Mouse (Mus musculus) embryonic facial prominence, embryonic 14.5 days (tissue): Measurements from ENCODE around the gene Spata46. TPM values are rescaled to one million over a fixed set of nuclear protein-coding genes. Genes with fewer than 3 reads are reported as not detected.
A peak's percentile ranks its signal among the peaks of the same experiment; 100 is the strongest.

ENCODE experiments used
- ATAC-seq: fragments of 200-750 bp; cut with Nextera tagmentation; 2 replicates; pipeline ENCODE4 v1.8.0; 2017; ENCODE audit warnings: low read depth, moderate number of reproducible peaks, moderate TSS enrichment
- DNase-seq: peaks from one replicate; pipeline ENCODE4 v3.0.0-alpha.2; 2015; ENCODE audit warnings: low spot score
- H3K27ac ChIP-seq: fragments of 300-500 bp; sonication (generic); replicated peaks from 2 replicates; pipeline ENCODE4 v1.5.1; 2014; ENCODE audit warnings: low read depth, mild to moderate bottlenecking, low read length, moderate library complexity
- H3K27me3 ChIP-seq: fragments of 300-500 bp; sonication (generic); replicated peaks from 2 replicates; pipeline ENCODE4 v1.6.1; 2014; ENCODE audit warnings: low read length; ENCODE audit not compliant: control insufficient read depth, insufficient read depth
- H3K36me3 ChIP-seq: fragments of 300-500 bp; sonication (generic); 2 replicates; pipeline ENCODE4 v1.6.1; 2014; ENCODE audit warnings: low read length, mixed read lengths; ENCODE audit not compliant: control insufficient read depth, insufficient read depth
- H3K4me1 ChIP-seq: fragments of 300-500 bp; sonication (generic); 2 replicates; pipeline ENCODE4 v1.6.1; 2014; ENCODE audit warnings: antibody characterized with exemption, low read length; ENCODE audit not compliant: control insufficient read depth, insufficient read depth
- H3K4me2 ChIP-seq: fragments of 300-500 bp; sonication (generic); 2 replicates; pipeline ENCODE4 v1.6.1; 2014; ENCODE audit warnings: low read depth, mild to moderate bottlenecking, low read length, moderate library complexity, mixed read lengths
- H3K4me3 ChIP-seq: fragments of 300-500 bp; sonication (generic); 2 replicates; pipeline ENCODE4 v1.5.1; 2014; ENCODE audit warnings: low read depth, mild to moderate bottlenecking, low read length
- H3K9ac ChIP-seq: fragments of 300-500 bp; sonication (generic); 2 replicates; pipeline ENCODE4 v1.6.1; 2014; ENCODE audit warnings: low read depth, mild to moderate bottlenecking, low read length, moderate library complexity, mixed read lengths
- H3K9me3 ChIP-seq: fragments of 300-500 bp; sonication (generic); 2 replicates; pipeline ENCODE4 v1.6.1; 2016; ENCODE audit warnings: low read length; ENCODE audit not compliant: control insufficient read depth
- WGBS: fragments of 180-500 bp; shearing (Covaris S2); extraction: QIAGEN DNeasy Blood & Tissue Kit; methylation state at CpG from one replicate; pipeline ENCODE4 v1.1.7; 2014; 5-methylcytosine and 5-hydroxymethylcytosine counted together
- polyA plus RNA-seq: library from polyadenylated mRNA; unstranded; fragments of >200 nt; fragmentation: Nextera tagmentation; extraction: Ambion mirVana; gene quantifications from 2 replicates; pipeline ENCODE4 v1.2.1, GENCODE M21; 2014

Gene Spata46
- polyA plus RNA-seq, 1 experiment from 2014 or later = 0.24 TPM

GRCm38 (mm10) chr1:170323001-170323400 is 14.4 kb downstream of the Spata46 start:
- Histone ChIP-seq H3K4me2 (no peak overlapping the region), H3K27ac (no peak overlapping the region), H3K27me3 (no peaks in the 10 kb centered on the region), H3K4me3 (no peak overlapping the region), H3K4me1 (no peaks in the 10 kb centered on the region), H3K9ac (no peak overlapping the region), H3K9me3 (no peaks in the 10 kb centered on the region), H3K36me3 (peaks cover 7% of the 10 kb centered on the region; the same call in 1 of the 2 replicates)
- DNase-seq = no peak
- WGBS = 89% methylated on average over 10 of the region's 10 CpGs
- ATAC-seq = no peak

DNA sequence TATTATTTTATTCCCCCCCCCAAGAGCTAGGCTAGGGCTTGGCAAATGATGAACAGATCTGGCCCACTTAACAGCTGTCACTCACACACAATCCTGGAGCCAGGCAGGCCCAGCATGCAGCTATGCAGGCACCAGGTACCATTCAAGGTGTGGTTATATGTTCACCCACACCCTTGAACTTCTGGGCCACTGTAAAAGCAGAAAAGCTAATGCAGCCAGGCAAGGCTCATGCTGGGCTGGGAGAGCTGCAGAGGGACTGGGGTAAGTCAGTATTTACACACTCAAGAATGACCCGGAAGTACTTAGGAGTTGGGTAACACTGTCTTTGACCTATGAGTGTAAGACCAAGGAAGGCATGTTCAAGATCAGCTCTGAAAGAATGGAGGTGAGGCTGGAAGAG is 15.7 kb downstream of the Spata46 start:
- H3K9me3 ChIP-seq = no peaks in the 10 kb centered on the region
- H3K36me3 ChIP-seq = peaks cover 2% of the 10 kb centered on the region; the same call in 1 of the 2 replicates
- no peak overlapping the region for H3K27ac ChIP-seq
- H3K27me3 ChIP-seq = no peaks in the 10 kb centered on the region
- no peak overlapping the region for H3K4me2 ChIP-seq
- ATAC-seq (no peak), DNase-seq (no peak)
- H3K4me3 ChIP-seq = no peak overlapping the region
- H3K4me1 ChIP-seq = no peaks in the 10 kb centered on the region
- no peak overlapping the region for H3K9ac ChIP-seq
- 84% methylated on average over 1 of the region's 1 CpGs for WGBS

GRCm38 (mm10) chr1:170325277-170325676 is 16.7 kb downstream of the Spata46 start:
- 97% methylated on average over 4 of the region's 4 CpGs for WGBS
- no peak overlapping the region for H3K4me3 ChIP-seq
- DNase-seq (no peak), ATAC-seq (no peak)
- H3K9me3 ChIP-seq = no peaks in the 10 kb centered on the region
- H3K27ac ChIP-seq = no peak overlapping the region
- H3K9ac ChIP-seq = no peak overlapping the region
- no peaks in the 10 kb centered on the region for H3K4me1 ChIP-seq
- H3K4me2 ChIP-seq = no peak overlapping the region
- no peaks in the 10 kb centered on the region for H3K27me3 ChIP-seq
- H3K36me3 ChIP-seq = no peaks in the 10 kb centered on the region

GRCm38 (mm10) chr1:170331926-170332325 is 23.3 kb downstream of the Spata46 start:
- no peak overlapping the region for H3K9ac ChIP-seq
- ATAC-seq (no peak), DNase-seq (no peak)
- WGBS = 63% methylated on average over 6 of the region's 6 CpGs
- H3K4me2 ChIP-seq = no peak overlapping the region
- no peak overlapping the region for H3K27ac ChIP-seq
- H3K27me3 ChIP-seq = no peaks in the 10 kb centered on the region
- no peak overlapping the region for H3K4me3 ChIP-seq
- H3K4me1 ChIP-seq = no peaks in the 10 kb centered on the region
- no peaks in the 10 kb centered on the region for H3K36me3 ChIP-seq
- H3K9me3 ChIP-seq = no peaks in the 10 kb centered on the region

DNA sequence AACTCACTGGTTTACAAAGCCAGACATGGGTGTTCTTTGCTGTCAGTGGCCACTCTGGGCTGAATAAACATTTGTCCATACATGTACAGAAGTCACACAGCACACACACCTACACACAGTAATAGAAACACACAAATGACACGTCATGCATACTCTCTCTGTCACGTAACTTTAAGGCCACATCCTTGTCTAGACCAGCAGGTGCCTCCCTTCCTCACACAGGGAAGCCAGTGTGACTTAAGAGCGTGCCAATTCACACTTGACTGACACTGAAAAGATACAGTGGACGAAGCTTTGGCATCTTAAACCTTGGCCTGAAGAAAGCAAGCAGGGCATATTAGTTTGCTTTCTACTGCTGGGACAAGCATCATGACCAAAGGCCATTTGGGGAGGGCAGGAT is 24.2 kb downstream of the Spata46 start:
- Histone ChIP-seq H3K4me3 (no peak overlapping the region), H3K9ac (no peak overlapping the region), H3K9me3 (no peaks in the 10 kb centered on the region), H3K36me3 (no peaks in the 10 kb centered on the region), H3K27ac (no peak overlapping the region), H3K4me2 (no peak overlapping the region), H3K4me1 (no peaks in the 10 kb centered on the region), H3K27me3 (no peaks in the 10 kb centered on the region)
- WGBS = 88% methylated on average over 4 of the region's 4 CpGs
- ATAC-seq = no peak
- DNase-seq = no peak

DNA sequence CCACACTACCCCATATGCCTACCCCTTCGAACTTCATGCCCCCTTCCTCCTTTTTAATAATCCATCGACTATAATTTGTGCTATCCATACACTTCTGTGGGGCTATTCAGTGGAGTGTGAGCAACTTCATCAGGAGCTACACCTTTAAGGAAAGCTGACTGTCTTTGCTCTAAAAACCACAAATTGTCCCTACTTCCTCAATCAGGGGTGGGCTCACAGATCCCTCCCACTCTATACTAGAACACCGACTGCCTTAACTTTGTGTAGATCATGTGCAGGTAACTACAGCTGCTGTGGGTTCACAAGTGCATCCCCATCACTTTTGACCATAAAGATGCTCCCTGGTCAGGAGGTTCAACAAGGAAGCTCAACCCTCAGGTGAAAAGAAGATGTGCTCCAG is 31.3 kb downstream of the Spata46 start:
- no peak overlapping the region for H3K4me2 ChIP-seq
- DNase-seq (no peak), ATAC-seq (no peak)
- H3K9ac ChIP-seq = no peak overlapping the region
- H3K27ac ChIP-seq = no peak overlapping the region
- WGBS = 83% methylated on average over 3 of the region's 3 CpGs
- no peaks in the 10 kb centered on the region for H3K27me3 ChIP-seq
- no peak overlapping the region for H3K4me3 ChIP-seq
- H3K4me1 ChIP-seq = no peaks in the 10 kb centered on the region
- no peaks in the 10 kb centered on the region for H3K9me3 ChIP-seq
- H3K36me3 ChIP-seq = no peaks in the 10 kb centered on the region

DNA sequence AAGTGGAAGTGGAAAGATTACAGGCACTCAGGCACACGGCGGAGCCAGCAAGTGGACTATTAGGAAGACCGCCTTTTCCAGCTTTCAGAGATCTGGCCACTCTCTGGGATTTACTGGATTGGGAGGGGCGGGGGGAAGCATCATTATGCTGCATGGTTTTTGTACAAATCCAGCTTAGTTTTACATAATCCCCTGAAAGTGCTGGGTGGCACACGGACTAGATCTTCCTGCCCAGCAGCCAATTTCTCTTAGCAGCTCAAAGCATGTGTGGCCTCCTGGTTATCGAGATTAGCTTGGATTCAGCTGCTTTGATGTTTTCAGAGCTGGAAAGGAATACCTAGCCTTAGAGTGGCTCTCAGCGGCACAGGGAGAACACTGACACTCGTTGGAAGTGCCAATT is 34.5 kb downstream of the Spata46 start:
- Histone ChIP-seq H3K36me3 (no peaks in the 10 kb centered on the region), H3K4me3 (no peak overlapping the region), H3K27ac (no peak overlapping the region), H3K27me3 (no peaks in the 10 kb centered on the region), H3K9me3 (no peaks in the 10 kb centered on the region), H3K4me1 (no peaks in the 10 kb centered on the region), H3K9ac (no peak overlapping the region), H3K4me2 (no peak overlapping the region)
- WGBS = 61% methylated on average over 8 of the region's 8 CpGs
- DNase-seq = no peak
- no peak for ATAC-seq

DNA sequence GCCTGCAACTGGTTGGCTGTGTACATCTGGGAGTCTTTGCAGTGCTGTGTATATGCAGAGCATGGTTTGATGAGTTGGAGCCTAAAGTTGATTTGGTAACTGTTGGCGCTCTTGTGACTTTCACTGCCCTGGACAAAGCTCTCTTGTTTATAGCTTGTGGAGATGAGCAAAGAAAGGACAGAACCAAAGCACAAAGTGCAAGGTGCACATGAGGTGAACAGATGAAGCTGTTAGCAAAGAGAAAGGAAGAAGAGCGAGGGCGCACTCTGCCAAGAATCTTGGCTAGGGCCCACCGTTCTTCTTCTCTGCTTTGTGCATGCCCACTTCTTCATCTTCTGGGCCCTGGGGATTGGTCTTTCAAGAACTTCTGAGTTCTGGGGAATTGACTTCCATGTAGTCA is 35.3 kb downstream of the Spata46 start:
- Histone ChIP-seq H3K27ac (no peak overlapping the region), H3K4me3 (no peak overlapping the region), H3K36me3 (no peaks in the 10 kb centered on the region), H3K9me3 (no peaks in the 10 kb centered on the region), H3K4me1 (no peaks in the 10 kb centered on the region), H3K9ac (no peak overlapping the region), H3K4me2 (no peak overlapping the region), H3K27me3 (no peaks in the 10 kb centered on the region)
- 94% methylated on average over 4 of the region's 4 CpGs for WGBS
- ATAC-seq (no peak), DNase-seq (no peak)

DNA sequence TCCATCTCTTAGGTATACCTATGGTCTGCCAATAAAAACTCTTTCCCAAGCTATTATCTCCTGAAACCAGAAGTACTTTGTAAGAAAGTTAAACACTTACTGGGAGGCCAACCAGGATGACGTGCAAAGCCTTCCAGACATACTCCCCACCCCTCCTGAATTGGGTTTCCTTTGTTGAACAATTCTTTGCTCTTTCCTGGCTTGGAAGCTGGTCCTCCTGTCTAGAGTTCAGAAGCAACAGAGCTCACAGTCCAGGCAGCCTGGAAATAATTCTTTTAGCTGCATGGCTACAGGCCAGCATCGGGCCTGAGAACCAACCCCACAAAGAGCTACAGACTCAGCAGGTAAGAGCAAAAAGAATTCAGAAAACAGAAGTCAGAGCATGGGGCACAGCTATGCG is 37.7 kb downstream of the Spata46 start:
- no peak overlapping the region for H3K9ac ChIP-seq
- no peaks in the 10 kb centered on the region for H3K27me3 ChIP-seq
- H3K27ac ChIP-seq = no peak overlapping the region
- no peak overlapping the region for H3K4me2 ChIP-seq
- ATAC-seq (0 out of 2 replicates have a peak, but pooled peaks have one; percentile 22), DNase-seq (peak; percentile 32)
- no peaks in the 10 kb centered on the region for H3K9me3 ChIP-seq
- H3K4me1 ChIP-seq = no peaks in the 10 kb centered on the region
- no peaks in the 10 kb centered on the region for H3K36me3 ChIP-seq
- H3K4me3 ChIP-seq = no peak overlapping the region
- 70% methylated on average over 3 of the region's 3 CpGs for WGBS
